Mouse (Mus musculus): ENCODE measurements around the gene Slc2a3. TPM values are rescaled to one million over a fixed set of nuclear protein-coding genes. Genes with fewer than 3 reads are reported as not detected.
"Not testable (repeated sequence)": the region's sequence is repeated elsewhere in the genome, so short reads cannot be mapped to it uniquely, and the experiment has no call there.

Slc2a3 gene
- polyA plus RNA-seq, 1 experiment, result 0.66 TPM

- H3ac ChIP-seq (ENCODE audit: control insufficient read depth, insufficient read length, low read depth), result no peak overlapping the region
- H3K27me3 ChIP-seq (ENCODE audit: control insufficient read depth, insufficient read depth, insufficient read length), result no peaks in the 10 kb centered on the region
- H3K79me2 ChIP-seq (ENCODE audit: control insufficient read depth, insufficient read depth), result no peaks in the 10 kb centered on the region
- no peaks in the 10 kb centered on the region for H3K36me3 ChIP-seq (ENCODE audit: control insufficient read depth, insufficient read depth)
- H3K79me3 ChIP-seq (ENCODE audit: low read depth), result no peaks in the 10 kb centered on the region
- TF ChIP-seq MYOD1 (IDR thresholded peaks at IDR 0.05; ENCODE audit: control insufficient read depth, insufficient read length, low read depth), result no peak
- no peak for TF ChIP-seq USF1 (IDR thresholded peaks at IDR 0.05; ENCODE audit: low read depth)
- no peak for TF ChIP-seq CTCF (IDR thresholded peaks at IDR 0.05; ENCODE audit: control insufficient read depth, insufficient read depth, insufficient read length)
- no peak for TF ChIP-seq MAX (IDR thresholded peaks at IDR 0.05)
- TF ChIP-seq FOSL1 (IDR thresholded peaks at IDR 0.05; ENCODE audit: insufficient read depth, low read length, poor library complexity, severe bottlenecking), result no peak
- TF ChIP-seq MYOG (IDR thresholded peaks at IDR 0.05; ENCODE audit: control insufficient read depth, extremely low read depth, insufficient read length), result no peak
- TF ChIP-seq CEBPB (IDR thresholded peaks at IDR 0.05; ENCODE audit: low read depth), result no peak
- H3K4me3 ChIP-seq (ENCODE audit: insufficient read depth, poor library complexity, severe bottlenecking), result no peak overlapping the region
Observed at GRCm38 (mm10) chr6:122701816-122702215, 99.6 kb downstream of the Slc2a3 start.

GRCm38 (mm10) chr6:122699628-122700027 lies 101.8 kb downstream of the Slc2a3 start:
- not testable (repeated sequence) for H3K79me3 ChIP-seq (ENCODE audit: low read depth); H3ac ChIP-seq (ENCODE audit: control insufficient read depth, insufficient read length, low read depth); H3K79me2 ChIP-seq (ENCODE audit: control insufficient read depth, insufficient read depth); H3K36me3 ChIP-seq (ENCODE audit: control insufficient read depth, insufficient read depth); H3K4me3 ChIP-seq (ENCODE audit: insufficient read depth, poor library complexity, severe bottlenecking); H3K27me3 ChIP-seq (ENCODE audit: control insufficient read depth, insufficient read depth, insufficient read length)

- H3ac ChIP-seq (ENCODE audit: control insufficient read depth, insufficient read length, low read depth), result no peak overlapping the region
- no peaks in the 10 kb centered on the region for H3K79me2 ChIP-seq (ENCODE audit: control insufficient read depth, insufficient read depth)
- no peak overlapping the region for H3K4me3 ChIP-seq (ENCODE audit: insufficient read depth, poor library complexity, severe bottlenecking)
- no peak for TF ChIP-seq CTCF (IDR thresholded peaks at IDR 0.05; ENCODE audit: control insufficient read depth, insufficient read depth, insufficient read length)
- no peak for TF ChIP-seq CEBPB (IDR thresholded peaks at IDR 0.05; ENCODE audit: low read depth)
- no peak for TF ChIP-seq MYOD1 (IDR thresholded peaks at IDR 0.05; ENCODE audit: control insufficient read depth, insufficient read length, low read depth)
- TF ChIP-seq MAX (IDR thresholded peaks at IDR 0.05), result no peak
- no peak for TF ChIP-seq FOSL1 (IDR thresholded peaks at IDR 0.05; ENCODE audit: insufficient read depth, low read length, poor library complexity, severe bottlenecking)
- TF ChIP-seq USF1 (IDR thresholded peaks at IDR 0.05; ENCODE audit: low read depth), result no peak
- no peak for TF ChIP-seq MYOG (IDR thresholded peaks at IDR 0.05; ENCODE audit: control insufficient read depth, extremely low read depth, insufficient read length)
- H3K27me3 ChIP-seq (ENCODE audit: control insufficient read depth, insufficient read depth, insufficient read length), result no peaks in the 10 kb centered on the region
- no peaks in the 10 kb centered on the region for H3K36me3 ChIP-seq (ENCODE audit: control insufficient read depth, insufficient read depth)
- no peaks in the 10 kb centered on the region for H3K79me3 ChIP-seq (ENCODE audit: low read depth)
Observed at GRCm38 (mm10) chr6:122695398-122695797, 106.0 kb downstream of the Slc2a3 start.

- Histone ChIP-seq H3K36me3 (ENCODE audit: control insufficient read depth, insufficient read depth) (no peaks in the 10 kb centered on the region), H3K79me2 (ENCODE audit: control insufficient read depth, insufficient read depth) (no peaks in the 10 kb centered on the region), H3K4me3 (ENCODE audit: insufficient read depth, poor library complexity, severe bottlenecking) (no peak overlapping the region), H3ac (ENCODE audit: control insufficient read depth, insufficient read length, low read depth) (no peak overlapping the region), H3K79me3 (ENCODE audit: low read depth) (no peaks in the 10 kb centered on the region), H3K27me3 (ENCODE audit: control insufficient read depth, insufficient read depth, insufficient read length) (no peaks in the 10 kb centered on the region)
- no peak for TF ChIP-seq USF1 (IDR thresholded peaks at IDR 0.05; ENCODE audit: low read depth)
- no peak for TF ChIP-seq FOSL1 (IDR thresholded peaks at IDR 0.05; ENCODE audit: insufficient read depth, low read length, poor library complexity, severe bottlenecking)
- TF ChIP-seq MAX (IDR thresholded peaks at IDR 0.05), result no peak
- no peak for TF ChIP-seq CEBPB (IDR thresholded peaks at IDR 0.05; ENCODE audit: low read depth)
- no peak for TF ChIP-seq MYOD1 (IDR thresholded peaks at IDR 0.05; ENCODE audit: control insufficient read depth, insufficient read length, low read depth)
- no peak for TF ChIP-seq MYOG (IDR thresholded peaks at IDR 0.05; ENCODE audit: control insufficient read depth, extremely low read depth, insufficient read length)
- no peak for TF ChIP-seq CTCF (IDR thresholded peaks at IDR 0.05; ENCODE audit: control insufficient read depth, insufficient read depth, insufficient read length)
Observed at GRCm38 (mm10) chr6:122690082-122690481, 111.4 kb downstream of the Slc2a3 start.

GRCm38 (mm10) chr6:122689411-122690055 lies 111.9 kb downstream of the Slc2a3 start:
- TF ChIP-seq MYOD1 (IDR thresholded peaks at IDR 0.05; ENCODE audit: control insufficient read depth, insufficient read length, low read depth) (no peak), FOSL1 (IDR thresholded peaks at IDR 0.05; ENCODE audit: insufficient read depth, low read length, poor library complexity, severe bottlenecking) (peak; percentile 48), MAX (IDR thresholded peaks at IDR 0.05) (no peak), USF1 (IDR thresholded peaks at IDR 0.05; ENCODE audit: low read depth) (no peak), CEBPB (IDR thresholded peaks at IDR 0.05; ENCODE audit: low read depth) (no peak), MYOG (IDR thresholded peaks at IDR 0.05; ENCODE audit: control insufficient read depth, extremely low read depth, insufficient read length) (no peak), CTCF (IDR thresholded peaks at IDR 0.05; ENCODE audit: control insufficient read depth, insufficient read depth, insufficient read length) (no peak)
- Histone ChIP-seq H3K4me3 (ENCODE audit: insufficient read depth, poor library complexity, severe bottlenecking) (no peak overlapping the region), H3K36me3 (ENCODE audit: control insufficient read depth, insufficient read depth) (no peaks in the 10 kb centered on the region), H3K79me2 (ENCODE audit: control insufficient read depth, insufficient read depth) (no peaks in the 10 kb centered on the region), H3ac (ENCODE audit: control insufficient read depth, insufficient read length, low read depth) (no peak overlapping the region), H3K79me3 (ENCODE audit: low read depth) (no peaks in the 10 kb centered on the region), H3K27me3 (ENCODE audit: control insufficient read depth, insufficient read depth, insufficient read length) (no peaks in the 10 kb centered on the region)

- no peak overlapping the region for H3K4me3 ChIP-seq (ENCODE audit: insufficient read depth, poor library complexity, severe bottlenecking)
- TF ChIP-seq MAX (IDR thresholded peaks at IDR 0.05) (no peak), CEBPB (IDR thresholded peaks at IDR 0.05; ENCODE audit: low read depth) (no peak), FOSL1 (IDR thresholded peaks at IDR 0.05; ENCODE audit: insufficient read depth, low read length, poor library complexity, severe bottlenecking) (no peak), USF1 (IDR thresholded peaks at IDR 0.05; ENCODE audit: low read depth) (no peak), MYOG (IDR thresholded peaks at IDR 0.05; ENCODE audit: control insufficient read depth, extremely low read depth, insufficient read length) (no peak), MYOD1 (IDR thresholded peaks at IDR 0.05; ENCODE audit: control insufficient read depth, insufficient read length, low read depth) (no peak), CTCF (IDR thresholded peaks at IDR 0.05; ENCODE audit: control insufficient read depth, insufficient read depth, insufficient read length) (no peak)
- no peaks in the 10 kb centered on the region for H3K36me3 ChIP-seq (ENCODE audit: control insufficient read depth, insufficient read depth)
- H3ac ChIP-seq (ENCODE audit: control insufficient read depth, insufficient read length, low read depth), result no peak overlapping the region
- no peaks in the 10 kb centered on the region for H3K27me3 ChIP-seq (ENCODE audit: control insufficient read depth, insufficient read depth, insufficient read length)
- no peaks in the 10 kb centered on the region for H3K79me3 ChIP-seq (ENCODE audit: low read depth)
- no peaks in the 10 kb centered on the region for H3K79me2 ChIP-seq (ENCODE audit: control insufficient read depth, insufficient read depth)
Observed at GRCm38 (mm10) chr6:122686709-122687108, 114.7 kb downstream of the Slc2a3 start.
